Mouse (Mus musculus) spleen, embryonic (tissue): ENCODE measurements around the gene Frmd4a.
"Not testable (repeated sequence)": the region's sequence is repeated elsewhere in the genome, so short reads cannot be mapped to it uniquely, and the experiment has no call there.

Experiments
- CTCF ChIA-PET: fragments of 350-600 bp; sonication (Branson Sonifier 250); formaldehyde crosslinking; loops from one replicate; lab custom pipeline; 2022; lab: Charles Lee

Frmd4a gene

GRCm38 (mm10) chr2:4335881-4336280, 318.4 kb downstream of the Frmd4a start:
- CTCF ChIA-PET, result no interaction called here

- CTCF ChIA-PET, result not testable (repeated sequence)
These were observed 320.8 kb downstream of the Frmd4a start for GRCm38 (mm10) chr2:4338290-4338689.

- CTCF ChIA-PET, result no interaction called here
These were observed 321.6 kb downstream of the Frmd4a start for GRCm38 (mm10) chr2:4339128-4339527.

GRCm38 (mm10) chr2:4339530-4340218, 322.2 kb downstream of the Frmd4a start:
- CTCF ChIA-PET, result no interaction called here

- CTCF ChIA-PET, result no interaction called here
These were observed 322.9 kb downstream of the Frmd4a start for GRCm38 (mm10) chr2:4340378-4340777.

GRCm38 (mm10) chr2:4341141-4341540, 323.6 kb downstream of the Frmd4a start:
- CTCF ChIA-PET, result no interaction called here

GRCm38 (mm10) chr2:4342005-4342404, 324.5 kb downstream of the Frmd4a start:
- CTCF ChIA-PET, result no interaction called here

GRCm38 (mm10) chr2:4344411-4344810, 326.9 kb downstream of the Frmd4a start:
- CTCF ChIA-PET, result no interaction called here

GRCm38 (mm10) chr2:4346232-4346631, 328.7 kb downstream of the Frmd4a start:
- CTCF ChIA-PET, result no interaction called here

- CTCF ChIA-PET, result no interaction called here
These were observed 329.4 kb downstream of the Frmd4a start for GRCm38 (mm10) chr2:4346953-4347352.

GRCm38 (mm10) chr2:4347782-4348181, 330.3 kb downstream of the Frmd4a start:
- CTCF ChIA-PET, result no interaction called here

GRCm38 (mm10) chr2:4348509-4348908, 331.0 kb downstream of the Frmd4a start:
- CTCF ChIA-PET, result no interaction called here

- CTCF ChIA-PET, result no interaction called here
These were observed 339.4 kb downstream of the Frmd4a start for GRCm38 (mm10) chr2:4356812-4357384.

- CTCF ChIA-PET, result no interaction called here
These were observed 344.7 kb downstream of the Frmd4a start for GRCm38 (mm10) chr2:4361981-4362834.

GRCm38 (mm10) chr2:4364908-4365307, 347.4 kb downstream of the Frmd4a start:
- CTCF ChIA-PET, result no interaction called here

- CTCF ChIA-PET, result no interaction called here
These were observed 351.0 kb downstream of the Frmd4a start for GRCm38 (mm10) chr2:4368544-4368943.

GRCm38 (mm10) chr2:4370499-4370898, 353.0 kb downstream of the Frmd4a start:
- CTCF ChIA-PET, result no interaction called here

- CTCF ChIA-PET, result no interaction called here
These were observed 353.8 kb downstream of the Frmd4a start for GRCm38 (mm10) chr2:4371341-4371740.

GRCm38 (mm10) chr2:4378844-4379243, 361.3 kb downstream of the Frmd4a start:
- CTCF ChIA-PET, result no interaction called here

- CTCF ChIA-PET, result no interaction called here
These were observed 362.9 kb downstream of the Frmd4a start for GRCm38 (mm10) chr2:4380435-4380834.

GRCm38 (mm10) chr2:4380926-4381325, 363.4 kb downstream of the Frmd4a start:
- CTCF ChIA-PET, result no interaction called here

GRCm38 (mm10) chr2:4386468-4386867, 369.0 kb downstream of the Frmd4a start:
- CTCF ChIA-PET, result no interaction called here

- CTCF ChIA-PET, result no interaction called here
These were observed 371.8 kb downstream of the Frmd4a start for GRCm38 (mm10) chr2:4389330-4389729.
